Mouse (Mus musculus) bone marrow macrophage, adult 2 months (primary cell): ENCODE results near the gene Prr15l.
A peak's percentile ranks its signal among the peaks of the same experiment; 100 is the strongest.

Experiments used
- CTCF ChIP-seq: IDR thresholded peaks from 2 replicates; pipeline ENCODE4 v1.5.1; 2012; ENCODE audit warnings: low read depth, mild to moderate bottlenecking, low read length, moderate library complexity
- POLR2A ChIP-seq: IDR thresholded peaks from 2 replicates; pipeline ENCODE4 v1.6.1; 2012; ENCODE audit warnings: mild to moderate bottlenecking, low read depth, low read length, borderline replicate concordance

DNA sequence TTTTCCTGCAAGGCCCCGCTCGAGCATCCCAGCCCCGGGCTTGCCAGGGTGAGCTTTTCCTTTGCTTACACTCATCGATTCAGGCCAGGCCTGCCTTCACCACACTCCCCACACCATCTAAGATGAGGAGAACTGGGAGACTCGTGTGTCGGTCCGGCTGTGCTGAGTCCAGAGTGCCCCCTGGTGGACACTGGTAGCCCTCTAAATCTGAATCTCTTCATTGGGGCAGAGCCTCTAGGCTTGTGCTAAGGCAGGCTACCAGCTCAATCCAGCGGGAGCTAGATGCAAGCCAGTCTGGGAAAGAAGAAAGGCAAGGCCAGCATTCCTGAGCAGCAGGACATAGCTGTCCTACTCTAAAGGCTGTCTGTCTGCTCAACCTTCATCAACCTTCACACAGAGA lies 35.7 kb downstream of the Prr15l start:
- TF ChIP-seq CTCF (peak; percentile 77), POLR2A (no peak)
